Mouse (Mus musculus) hindbrain, embryonic 11.5 days (tissue): ENCODE data around the gene Lhx6. TPM values are rescaled to one million over a fixed set of nuclear protein-coding genes. Genes with fewer than 3 reads are reported as not detected.
"Not testable (repeated sequence)": the region's sequence is repeated elsewhere in the genome, so short reads cannot be mapped to it uniquely, and the experiment has no call there.

ENCODE experiments used
- ATAC-seq: fragments of 200-750 bp; cut with Nextera tagmentation; 2 replicates; pipeline ENCODE4 v1.8.0; 2017; ENCODE audit warnings: mild to moderate bottlenecking, moderate TSS enrichment, moderate library complexity; ENCODE audit not compliant: low FRiP score
- DNase-seq: peaks from one replicate; pipeline ENCODE4 v3.0.0-alpha.2; 2015; ENCODE audit warnings: low spot score
- H3K27ac ChIP-seq: fragments of 300-500 bp; sonication (generic); 2 replicates; pipeline ENCODE4 v1.5.1; 2014; ENCODE audit warnings: mild to moderate bottlenecking, low read depth, low read length
- H3K27me3 ChIP-seq: fragments of 300-500 bp; sonication (generic); 2 replicates; pipeline ENCODE4 v1.6.1; 2014; ENCODE audit warnings: mild to moderate bottlenecking, low read length, moderate library complexity, mixed read lengths; ENCODE audit not compliant: control insufficient read depth, insufficient read depth
- H3K36me3 ChIP-seq: fragments of 300-500 bp; sonication (generic); 2 replicates; pipeline ENCODE4 v1.6.1; 2014; ENCODE audit warnings: mild to moderate bottlenecking, low read length, moderate library complexity, mixed read lengths; ENCODE audit not compliant: control insufficient read depth, insufficient read depth
- H3K4me1 ChIP-seq: fragments of 300-500 bp; sonication (generic); replicated peaks from 2 replicates; pipeline ENCODE4 v1.6.1; 2014; ENCODE audit warnings: low read length, mixed read lengths; ENCODE audit not compliant: control insufficient read depth, insufficient read depth
- H3K4me2 ChIP-seq: fragments of 300-500 bp; sonication (generic); replicated peaks from 2 replicates; pipeline ENCODE4 v1.6.1; 2014; ENCODE audit warnings: mild to moderate bottlenecking, low read depth, low read length
- H3K4me3 ChIP-seq: fragments of 300-500 bp; sonication (generic); 2 replicates; pipeline ENCODE4 v1.5.1; 2014; ENCODE audit warnings: low read depth, low read length
- H3K9ac ChIP-seq: fragments of 300-500 bp; sonication (generic); 2 replicates; pipeline ENCODE4 v1.6.1; 2014; ENCODE audit warnings: low read depth, low read length
- H3K9me3 ChIP-seq: fragments of 300-500 bp; sonication (generic); 2 replicates; pipeline ENCODE4 v1.6.1; 2016; ENCODE audit warnings: low read length; ENCODE audit not compliant: control insufficient read depth
- WGBS: fragments of 180-500 bp; shearing (Covaris S2); extraction: QIAGEN DNeasy Blood & Tissue Kit; methylation state at CpG from one replicate; pipeline ENCODE4 v1.1.7; 2014; 5-methylcytosine and 5-hydroxymethylcytosine counted together
- polyA plus RNA-seq: library from polyadenylated mRNA; unstranded; fragments of >200 nt; fragmentation: Nextera tagmentation; extraction: Ambion mirVana; gene quantifications from 2 replicates; pipeline ENCODE4 v1.2.1, GENCODE M21; 2014

The Lhx6 gene
- 0.93 and 1.3 TPM in 2 replicates for polyA plus RNA-seq

DNA sequence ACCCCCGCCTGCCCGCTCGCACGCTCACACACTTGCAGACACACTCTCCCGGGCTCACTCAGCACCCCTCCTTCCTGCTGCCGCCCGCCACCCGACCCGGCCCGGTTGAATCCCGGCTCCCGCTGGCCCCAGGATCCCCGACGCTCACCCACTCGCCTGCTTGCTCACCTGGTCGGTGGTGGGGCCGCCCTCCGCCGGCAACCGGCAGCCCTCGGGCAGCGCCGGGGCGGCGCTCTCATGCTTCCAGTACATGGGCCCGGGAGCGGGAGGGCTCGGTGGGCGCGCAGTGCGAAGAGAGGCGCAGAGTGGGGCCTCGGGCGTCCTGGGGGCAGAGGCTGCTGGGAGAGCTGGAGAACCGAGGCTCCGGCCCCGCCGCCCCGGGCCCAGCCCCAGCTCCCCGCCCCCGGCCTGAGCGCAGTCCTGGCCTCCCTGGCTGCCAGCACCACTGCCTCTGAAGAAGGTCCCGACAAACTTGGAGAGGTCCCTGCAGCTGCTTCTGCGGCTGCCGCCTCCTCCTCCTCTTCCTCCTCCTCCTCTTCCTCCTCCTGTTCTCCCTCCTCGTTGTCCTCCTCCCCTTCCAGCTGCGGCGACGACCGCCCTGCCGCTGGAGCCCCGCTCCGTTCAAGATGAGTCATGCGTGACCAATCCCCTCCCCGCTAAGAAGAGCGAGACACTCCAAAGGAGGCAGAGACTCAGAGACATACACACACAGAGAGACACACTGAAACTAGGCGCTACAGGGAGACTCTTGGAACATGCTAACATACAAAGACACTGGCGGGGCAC, at the start of gene Lhx6:
Lhx6 (minus strand) TSS at position 453 of the 786 bp plus-strand sequence.
- ATAC-seq: peak; percentile 33; the same call in 1 of the 2 replicates
- peak; percentile 61 for DNase-seq
- no peaks in the 10 kb centered on the region for H3K9me3 ChIP-seq
- peak within 1 kb of the TSS; percentile 26 for H3K4me3 ChIP-seq
- 0 out of 2 replicates have a peak within 1 kb of the TSS, but pooled peaks have one; percentile 15 for H3K9ac ChIP-seq
- peak within 1 kb of the TSS; percentile 36 for H3K4me2 ChIP-seq
- under 1% methylated on average over 44 of the region's 58 CpGs for WGBS
- H3K27me3 ChIP-seq: peaks cover 93% of the 10 kb centered on the region
- peaks cover 14% of the 10 kb centered on the region for H3K4me1 ChIP-seq
- H3K36me3 ChIP-seq: no peaks in the 10 kb centered on the region
- no peak within 1 kb of the TSS for H3K27ac ChIP-seq

- not testable (repeated sequence) for DNase-seq, H3K9ac ChIP-seq, H3K9me3 ChIP-seq, H3K27ac ChIP-seq, ATAC-seq, H3K4me1 ChIP-seq, H3K27me3 ChIP-seq, H3K36me3 ChIP-seq, H3K4me3 ChIP-seq, H3K4me2 ChIP-seq
- WGBS: 91% methylated on average over 4 of the region's 4 CpGs
Measured at GRCm38 (mm10) chr2:36152401-36152800, 47.2 kb upstream of the Lhx6 start.

- Histone ChIP-seq H3K9me3 (no peaks in the 10 kb centered on the region), H3K4me1 (no peaks in the 10 kb centered on the region), H3K4me2 (no peak overlapping the region), H3K4me3 (no peak overlapping the region), H3K9ac (no peak overlapping the region), H3K27me3 (no peaks in the 10 kb centered on the region), H3K36me3 (no peaks in the 10 kb centered on the region), H3K27ac (no peak overlapping the region)
- WGBS: 80% methylated on average over 7 of the region's 7 CpGs
- ATAC-seq: no peak
- DNase-seq: no peak
Measured at GRCm38 (mm10) chr2:36148876-36149365, 43.7 kb upstream of the Lhx6 start.

DNA sequence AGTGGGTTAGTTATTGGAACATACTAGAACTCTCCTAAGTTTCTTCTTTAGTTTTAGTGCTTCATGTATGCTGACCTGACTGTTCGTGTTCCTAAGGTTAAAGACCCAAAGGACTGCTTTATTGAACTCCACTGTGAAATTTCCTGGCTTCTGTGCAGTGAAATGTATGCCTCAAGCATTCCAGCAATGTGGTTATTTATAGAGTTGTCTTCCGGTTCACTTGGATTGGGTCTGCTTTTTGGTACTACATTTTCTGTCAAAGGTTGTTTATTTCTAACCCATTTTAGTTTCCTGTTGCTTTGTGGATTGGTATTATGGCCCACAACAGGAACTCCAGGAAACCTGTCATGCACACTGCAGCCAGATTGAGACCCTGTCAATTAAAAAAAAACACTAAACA, 33.9 kb upstream of the Lhx6 start:
- Histone ChIP-seq H3K4me2 (no peak overlapping the region), H3K9me3 (no peaks in the 10 kb centered on the region), H3K36me3 (no peaks in the 10 kb centered on the region), H3K9ac (no peak overlapping the region), H3K4me3 (no peak overlapping the region), H3K4me1 (no peaks in the 10 kb centered on the region), H3K27me3 (no peaks in the 10 kb centered on the region), H3K27ac (no peak overlapping the region)
- DNase-seq: no peak
- 86% methylated on average over 2 of the region's 2 CpGs for WGBS
- ATAC-seq: no peak

- Histone ChIP-seq H3K4me3 (peak within 1 kb of the TSS; percentile 73), H3K4me1 (no peaks in the 10 kb centered on the region), H3K9me3 (no peaks in the 10 kb centered on the region), H3K27me3 (no peaks in the 10 kb centered on the region), H3K36me3 (0 out of 2 replicates have a peak, but pooled peaks cover 8% of the 10 kb centered on the region), H3K9ac (peak within 1 kb of the TSS; percentile 86), H3K4me2 (peak within 1 kb of the TSS; percentile 64), H3K27ac (peak within 1 kb of the TSS; percentile 82)
- DNase-seq (peak; percentile 94), ATAC-seq (peak; percentile 99)
- WGBS: under 1% methylated on average over 50 of the region's 50 CpGs
Measured at GRCm38 (mm10) chr2:36136300-36136941, 31.2 kb upstream of the Lhx6 start, which contains the start of the genes Mrrf and Rbm18. TSS of gene Mrrf (plus strand) at chr2:36136389. TSS of gene Rbm18 (minus strand) at chr2:36136773.

DNA sequence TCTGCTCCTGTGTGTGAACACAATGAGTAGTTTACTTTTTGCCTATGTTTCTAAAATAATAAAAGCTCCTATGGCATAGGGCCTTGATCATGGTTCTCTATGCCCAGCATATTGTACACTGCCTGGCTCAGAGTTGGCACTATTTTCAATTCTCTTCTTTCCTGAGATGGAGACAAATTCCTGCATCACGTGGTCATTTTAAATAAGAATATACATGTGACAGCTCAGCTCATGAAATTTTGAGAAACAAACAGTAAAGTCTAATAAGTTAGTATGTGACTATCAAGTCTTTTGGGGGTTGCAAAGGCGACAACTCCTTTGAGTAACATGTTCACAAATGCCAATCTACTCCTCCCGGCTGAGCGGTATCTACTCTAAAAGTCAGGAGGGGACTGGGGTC, 30.7 kb upstream of the Lhx6 start:
- Histone ChIP-seq H3K27me3 (no peaks in the 10 kb centered on the region), H3K4me2 (peak overlapping the region; percentile 64), H3K9ac (peak overlapping the region; percentile 86), H3K9me3 (no peaks in the 10 kb centered on the region), H3K4me1 (no peaks in the 10 kb centered on the region), H3K36me3 (0 out of 2 replicates have a peak, but pooled peaks cover 10% of the 10 kb centered on the region), H3K27ac (no peak overlapping the region), H3K4me3 (peak overlapping the region; percentile 73)
- no peak for DNase-seq
- no peak for ATAC-seq
- 3% methylated on average over 4 of the region's 4 CpGs for WGBS

GRCm38 (mm10) chr2:36129051-36129450, 23.8 kb upstream of the Lhx6 start:
- no peak overlapping the region for H3K4me3 ChIP-seq
- 0 out of 2 replicates have a peak, but pooled peaks cover 14% of the 10 kb centered on the region for H3K36me3 ChIP-seq
- DNase-seq: no peak
- 91% methylated on average over 3 of the region's 3 CpGs for WGBS
- H3K27ac ChIP-seq: no peak overlapping the region
- H3K4me2 ChIP-seq: no peak overlapping the region
- H3K4me1 ChIP-seq: no peaks in the 10 kb centered on the region
- no peaks in the 10 kb centered on the region for H3K27me3 ChIP-seq
- H3K9ac ChIP-seq: no peak overlapping the region
- H3K9me3 ChIP-seq: no peaks in the 10 kb centered on the region
- ATAC-seq: no peak

DNA sequence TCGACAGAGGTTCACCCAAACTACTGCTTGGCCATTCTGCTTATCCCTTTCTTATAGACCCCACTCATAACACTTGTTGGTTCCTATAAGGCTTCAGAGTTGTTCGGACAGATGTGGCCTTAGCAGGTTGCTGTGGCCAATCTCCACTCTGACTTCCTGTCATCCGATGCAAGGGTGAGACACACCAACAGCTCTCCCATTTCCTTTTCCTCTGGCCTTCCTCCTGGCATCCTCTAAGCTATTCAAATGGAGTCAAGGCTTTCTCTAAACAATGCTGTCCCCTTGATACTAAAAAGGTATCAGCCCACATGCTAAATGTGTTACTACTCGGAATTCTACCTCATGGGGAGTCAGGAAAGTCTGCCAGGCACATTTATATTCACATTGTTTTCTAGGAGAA, 22.8 kb upstream of the Lhx6 start:
- Histone ChIP-seq H3K4me2 (no peak overlapping the region), H3K27ac (no peak overlapping the region), H3K4me1 (no peaks in the 10 kb centered on the region), H3K9me3 (no peaks in the 10 kb centered on the region), H3K27me3 (no peaks in the 10 kb centered on the region), H3K9ac (no peak overlapping the region), H3K36me3 (0 out of 2 replicates have a peak, but pooled peaks cover 8% of the 10 kb centered on the region), H3K4me3 (no peak overlapping the region)
- ATAC-seq (no peak), DNase-seq (no peak)
- WGBS: 85% methylated on average over 4 of the region's 4 CpGs
